Mouse (Mus musculus) mesoderm, embryonic 11.5 days (tissue): ENCODE results near the gene Hist2h2bb.
"Not testable (repeated sequence)": the region's sequence is repeated elsewhere in the genome, so short reads cannot be mapped to it uniquely, and the experiment has no call there.

Experiments
- DNase-seq: peaks from one replicate; pipeline ENCODE4 v3.0.0-alpha.2; 2012; ENCODE audit warnings: low read depth, low spot score

Gene Hist2h2bb

DNA sequence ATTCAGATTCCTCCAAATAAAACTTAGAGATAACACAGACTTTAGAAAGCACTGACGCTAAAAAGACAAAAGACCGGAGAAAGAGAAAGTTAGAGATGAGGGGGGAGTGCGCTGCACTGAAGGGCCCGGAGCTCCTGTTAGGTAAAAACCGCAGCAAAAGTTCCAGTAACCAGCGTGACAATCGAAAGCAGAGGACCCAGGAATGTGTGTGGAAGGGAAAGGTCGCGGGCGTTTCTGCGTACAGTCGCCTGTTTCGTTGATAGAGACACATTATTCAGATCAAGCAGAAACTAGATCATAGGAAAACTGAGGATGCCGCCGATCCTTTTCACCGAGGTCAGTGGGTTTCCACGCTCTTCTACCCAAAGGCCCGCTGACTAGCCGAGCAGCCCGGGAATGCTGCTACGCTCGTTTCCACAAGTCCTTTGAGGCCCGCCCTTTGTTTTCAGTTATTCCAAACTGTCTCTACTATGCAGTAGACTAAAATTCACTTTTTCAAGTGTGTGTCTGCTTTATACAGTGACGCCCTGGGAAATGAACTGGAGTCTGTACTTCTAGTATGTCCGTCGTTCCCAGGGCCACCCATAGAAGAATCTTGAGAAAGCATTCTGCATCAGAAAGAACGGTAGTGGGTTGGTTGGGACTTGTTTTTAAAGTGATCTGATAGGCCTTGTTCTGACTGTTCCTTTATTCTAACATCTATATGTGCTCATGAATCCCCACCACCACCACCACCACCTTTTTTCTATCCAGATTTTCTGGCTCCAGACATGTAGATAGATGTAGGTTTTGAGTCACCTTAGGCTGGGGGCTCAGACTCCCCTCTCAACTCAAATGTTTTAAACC is 5.8 kb upstream of the Hist2h2bb start:
- DNase-seq, result peak; percentile 47

DNA sequence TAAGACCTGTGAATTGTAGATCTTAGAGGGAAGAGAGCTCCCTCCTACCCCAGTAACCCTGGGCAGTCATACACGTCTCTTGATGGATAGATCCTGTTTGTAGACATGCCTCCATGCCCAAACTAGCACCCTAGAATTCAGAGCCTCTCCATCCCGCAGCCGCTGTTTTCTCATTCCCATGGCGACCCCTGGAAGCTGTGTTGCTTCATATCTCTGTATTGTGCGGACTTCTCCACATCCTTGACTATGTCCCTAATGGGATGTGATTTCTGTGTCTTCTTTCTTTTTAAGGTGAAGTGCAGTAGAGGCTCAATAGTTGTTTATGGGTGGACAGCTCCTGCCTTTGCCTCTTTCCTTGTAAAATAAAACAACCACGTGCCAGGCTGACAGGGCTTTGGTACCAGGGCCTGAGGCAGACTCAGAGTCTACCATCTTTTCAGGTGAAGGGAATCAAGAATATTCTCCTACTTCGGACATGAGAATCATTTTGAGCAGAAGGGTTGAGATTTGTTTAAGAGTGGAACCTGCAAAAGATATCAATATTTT is 5.1 kb upstream of the Hist2h2bb start:
- DNase-seq, result no peak

DNA sequence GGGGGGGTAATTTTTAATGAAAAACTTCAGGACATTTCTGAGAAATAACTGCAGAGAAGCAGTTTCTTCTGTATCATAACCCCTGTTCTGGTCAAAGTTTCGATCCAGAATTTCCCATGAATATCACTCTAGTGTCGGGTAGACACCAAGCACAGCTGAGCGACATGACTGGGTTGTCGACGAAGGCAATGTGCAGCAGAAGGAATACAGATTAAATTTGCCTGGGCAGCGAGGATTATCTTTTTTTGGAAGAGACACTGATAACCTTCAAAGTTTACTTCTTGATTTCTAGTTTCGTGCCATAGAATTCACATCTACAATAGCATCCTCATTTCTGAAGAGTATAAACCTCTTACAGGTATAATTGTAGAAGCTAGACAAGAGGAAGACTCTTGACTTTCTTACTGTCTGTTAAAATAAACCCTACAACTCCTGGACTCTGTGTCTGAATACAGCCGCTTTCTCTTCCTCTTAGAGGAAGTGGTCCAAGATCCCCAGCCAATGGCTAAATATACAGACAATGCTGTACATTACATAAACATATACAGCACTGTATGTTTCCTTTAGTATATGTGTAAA is 3.3 kb upstream of the Hist2h2bb start:
- DNase-seq, result no peak

DNA sequence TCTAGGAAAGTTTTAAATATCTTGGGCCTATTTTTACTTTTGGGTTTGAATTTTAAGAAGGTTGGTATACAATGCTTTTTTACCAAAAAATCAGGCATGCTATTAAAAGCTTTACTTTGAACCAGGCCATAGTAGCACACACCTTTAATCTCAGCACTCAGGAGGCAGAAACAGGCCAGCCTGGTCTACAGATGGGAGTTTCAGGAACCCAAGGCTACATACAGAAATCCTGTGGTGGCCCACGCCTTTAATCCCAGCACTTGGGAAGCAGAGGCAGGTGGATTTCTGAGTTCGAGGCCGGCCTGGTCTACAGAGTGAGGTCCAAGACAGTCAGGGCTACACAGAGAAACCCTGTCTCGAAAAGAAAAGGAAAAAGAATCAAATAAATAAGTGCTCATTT is 2.0 kb upstream of the Hist2h2bb start:
- DNase-seq, result no peak

DNA sequence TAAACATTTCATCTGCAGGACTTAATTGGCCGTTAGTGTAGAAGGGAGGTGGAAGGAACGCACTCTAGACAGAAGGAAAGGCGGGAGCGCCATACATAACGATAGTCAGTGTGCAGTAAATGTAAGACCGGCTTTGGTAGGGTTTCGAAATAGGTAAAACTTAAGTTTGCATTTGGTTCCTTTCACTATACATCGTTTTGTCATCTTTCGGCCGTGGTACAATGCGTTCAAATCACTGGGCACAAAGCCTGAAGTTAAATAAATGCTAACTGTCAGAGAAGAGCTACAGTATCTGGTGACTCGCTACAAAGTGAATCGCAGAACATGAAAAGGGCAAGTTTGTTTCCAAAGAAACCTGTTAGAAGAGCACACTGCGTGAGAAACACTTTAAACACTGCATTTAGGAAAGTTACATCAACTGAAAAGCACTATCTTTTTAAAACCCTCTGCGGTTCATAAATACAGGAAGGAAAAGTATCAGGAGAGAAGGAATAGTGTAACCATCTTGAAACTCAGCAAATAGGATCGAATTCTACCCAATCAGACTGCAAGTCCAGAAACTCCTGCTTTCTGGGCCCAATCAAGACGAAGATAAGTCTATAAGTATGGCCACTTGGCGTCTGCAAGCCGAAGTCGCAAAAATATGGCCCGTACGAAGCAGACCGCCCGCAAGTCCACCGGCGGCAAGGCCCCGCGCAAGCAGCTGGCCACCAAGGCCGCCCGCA is 1.3 kb upstream of the Hist2h2bb start, which contains the start of gene Hist2h3b:
TSS of gene Hist2h3b (plus strand) at position 604 of the 725 bp plus-strand sequence.
- DNase-seq, result peak; percentile 86

DNA sequence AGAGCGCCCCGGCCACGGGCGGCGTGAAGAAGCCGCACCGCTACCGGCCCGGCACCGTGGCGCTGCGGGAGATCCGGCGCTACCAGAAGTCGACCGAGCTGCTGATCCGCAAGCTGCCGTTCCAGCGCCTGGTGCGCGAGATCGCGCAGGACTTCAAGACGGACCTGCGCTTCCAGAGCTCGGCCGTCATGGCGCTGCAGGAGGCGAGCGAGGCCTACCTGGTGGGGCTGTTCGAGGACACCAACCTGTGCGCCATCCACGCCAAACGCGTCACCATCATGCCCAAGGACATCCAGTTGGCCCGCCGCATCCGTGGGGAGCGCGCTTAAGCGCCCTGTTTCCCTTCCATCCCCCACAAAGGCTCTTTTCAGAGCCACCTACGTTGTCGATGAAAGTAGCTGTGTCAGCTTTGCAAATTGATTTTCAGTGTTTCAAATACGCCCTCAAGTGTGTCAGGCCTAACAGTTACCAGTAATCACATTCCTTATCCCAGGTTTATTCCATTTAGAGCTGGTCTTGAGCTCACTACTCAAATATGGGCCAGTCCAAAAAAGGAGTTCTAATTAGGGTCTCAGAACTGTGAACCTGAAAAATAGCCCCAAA is 675 bp upstream of the Hist2h2bb start:
- DNase-seq, result peak; percentile 47

DNA sequence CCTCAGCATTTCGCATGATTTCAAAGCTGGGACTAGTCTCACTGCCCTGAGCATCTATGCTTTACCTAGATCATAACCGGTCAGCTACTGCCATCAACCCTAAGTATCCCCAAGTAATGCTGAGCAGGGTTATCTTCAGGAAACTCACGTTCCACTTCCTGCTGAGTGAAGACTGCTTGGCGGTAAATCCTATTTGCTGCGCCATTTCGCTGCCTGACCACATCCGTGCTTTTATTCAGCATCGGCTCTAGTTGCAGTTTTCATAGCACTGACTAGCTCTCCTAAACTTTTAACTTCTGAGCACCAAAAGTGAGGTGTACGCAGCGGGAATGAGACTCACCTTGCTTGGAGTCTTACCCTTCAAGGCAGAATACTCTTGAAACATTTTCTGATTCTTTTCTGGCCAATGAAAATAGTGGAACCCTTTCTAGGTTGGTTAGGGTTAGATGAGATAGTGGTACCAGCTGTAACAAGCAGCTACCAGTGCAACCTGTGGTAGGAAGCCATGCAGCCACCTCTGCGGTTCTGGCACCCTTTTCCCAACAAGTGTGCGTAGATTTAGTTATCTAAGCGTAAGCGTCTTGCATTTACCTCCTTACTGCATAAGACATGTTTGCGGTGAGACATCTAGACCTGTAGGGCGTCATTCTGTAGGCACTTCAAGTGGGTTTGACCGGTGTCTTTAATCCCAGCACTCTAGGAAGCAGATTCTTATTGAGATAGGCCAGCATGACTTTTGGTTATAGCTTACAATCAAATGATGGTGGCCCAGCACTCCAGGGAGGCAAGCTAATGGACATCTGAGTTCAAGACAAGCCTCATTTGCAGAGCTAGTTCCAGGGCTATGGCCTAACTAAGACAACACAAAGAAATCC is 4.3 kb downstream of the Hist2h2bb start:
- DNase-seq, result no peak

DNA sequence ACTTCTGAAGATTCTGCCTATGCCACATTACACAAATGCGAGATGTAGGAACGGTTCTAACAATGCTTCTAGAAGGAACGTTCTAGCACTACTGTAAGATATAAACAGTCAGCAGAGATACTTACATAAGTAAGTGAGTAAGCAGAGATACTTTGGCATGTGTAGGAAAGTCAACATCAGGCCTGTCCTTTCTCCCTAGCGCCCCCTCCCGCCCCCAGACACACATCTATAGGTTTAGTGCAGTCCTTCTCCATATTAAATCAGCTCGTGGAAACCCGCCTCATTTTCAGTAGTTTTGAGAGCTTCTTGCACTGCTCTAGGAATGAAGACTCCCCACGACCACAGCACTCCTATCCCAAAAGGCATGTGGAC is 7.9 kb downstream of the Hist2h2bb start:
- no peak for DNase-seq

DNA sequence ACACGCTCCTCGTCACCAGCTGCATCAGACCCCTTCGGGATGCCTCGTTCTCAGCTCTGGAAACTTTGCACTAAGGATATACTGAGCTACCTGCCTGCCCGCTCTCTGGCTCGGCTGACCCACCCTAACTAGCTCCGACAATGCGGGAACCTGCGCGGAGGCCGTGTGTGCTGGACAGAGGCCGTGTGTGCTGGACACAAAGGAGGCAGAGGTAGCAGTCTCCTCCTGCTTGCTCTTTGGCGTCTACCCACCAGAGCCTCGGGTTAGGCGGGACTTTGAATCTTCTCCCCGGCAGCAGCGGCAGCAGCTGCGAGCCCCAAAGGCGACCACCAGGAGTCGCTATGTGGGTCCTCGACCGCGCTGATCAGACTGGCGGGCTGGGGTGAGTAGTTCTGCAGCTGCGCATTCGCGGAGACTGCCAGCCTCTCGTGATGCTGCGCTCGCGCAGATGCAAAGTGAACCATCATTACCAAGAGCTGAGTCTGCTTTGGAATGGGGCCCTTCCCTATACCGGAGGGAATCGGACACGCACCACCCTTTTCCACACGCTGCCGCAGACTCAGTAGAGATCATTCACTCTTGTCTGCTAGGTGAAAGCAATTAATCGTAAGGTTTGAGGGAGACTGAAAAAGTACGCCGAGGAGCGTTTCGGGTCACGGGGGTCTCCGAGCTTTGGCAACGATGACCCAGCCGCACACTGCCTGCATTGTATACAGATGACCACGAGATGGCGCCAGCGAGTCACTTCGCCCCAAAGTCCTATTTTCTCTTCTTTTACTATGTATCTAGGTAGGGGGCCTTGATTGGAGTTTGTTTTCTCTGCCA is 8.5 kb downstream of the Hist2h2bb start:
- DNase-seq, result peak; percentile 96

DNA sequence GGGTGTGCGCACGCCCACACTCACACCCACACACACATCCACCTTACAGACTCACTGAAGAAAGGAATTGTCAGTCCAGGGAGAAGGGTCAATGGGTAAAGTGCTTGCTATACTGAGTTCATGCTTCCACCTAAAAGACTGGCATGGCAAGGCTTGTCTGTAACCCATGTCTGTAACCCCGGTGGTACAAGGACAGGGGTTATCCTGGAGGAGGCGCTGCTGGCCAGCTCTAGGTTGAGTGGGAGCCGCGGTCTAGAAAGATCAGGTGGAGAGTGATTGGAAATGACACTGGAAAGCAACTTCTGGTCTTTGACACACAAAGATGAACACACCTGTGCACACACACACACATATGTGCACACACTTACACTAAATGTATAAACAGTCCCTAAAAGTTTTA is 11.1 kb downstream of the Hist2h2bb start:
- DNase-seq, result no peak

DNA sequence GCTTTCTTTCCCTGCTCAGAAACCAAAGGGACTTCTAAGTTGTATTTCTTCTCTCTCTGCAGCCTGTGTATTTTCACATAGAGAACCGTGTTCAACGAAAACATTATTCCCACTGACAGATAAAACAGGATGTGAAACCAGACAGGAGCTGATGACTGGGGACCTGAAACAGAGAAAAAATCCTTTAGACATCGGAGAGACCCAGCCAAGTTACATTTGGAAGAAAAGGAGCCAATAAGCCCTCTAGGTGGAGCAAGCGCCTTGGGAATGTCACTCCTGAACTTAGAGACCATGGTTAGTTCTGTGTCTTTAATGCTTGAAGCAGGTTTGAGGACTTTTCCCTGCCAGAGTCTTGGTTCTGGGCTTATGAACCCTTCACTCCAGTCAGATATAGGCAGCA is 14.9 kb downstream of the Hist2h2bb start:
- no peak for DNase-seq

DNA sequence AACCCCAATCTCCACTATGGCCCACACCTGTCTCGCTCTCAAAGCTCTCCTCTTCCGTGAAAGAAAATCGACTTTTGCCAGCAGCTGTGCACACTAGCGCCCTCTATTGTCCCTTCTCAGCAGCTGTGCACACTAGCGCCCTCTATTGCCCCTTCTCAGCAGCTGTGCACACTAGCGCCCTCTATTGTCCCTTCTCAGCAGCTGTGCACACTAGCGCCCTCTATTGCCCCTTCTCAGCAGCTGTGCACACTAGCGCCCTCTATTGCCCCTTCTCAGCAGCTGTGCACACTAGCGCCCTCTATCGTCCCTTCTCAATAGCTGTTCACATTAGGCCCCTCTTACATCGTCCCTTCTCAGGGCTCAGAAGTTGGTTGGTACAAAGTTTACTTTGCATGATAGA is 17.8 kb downstream of the Hist2h2bb start:
- not testable (repeated sequence) for DNase-seq

DNA sequence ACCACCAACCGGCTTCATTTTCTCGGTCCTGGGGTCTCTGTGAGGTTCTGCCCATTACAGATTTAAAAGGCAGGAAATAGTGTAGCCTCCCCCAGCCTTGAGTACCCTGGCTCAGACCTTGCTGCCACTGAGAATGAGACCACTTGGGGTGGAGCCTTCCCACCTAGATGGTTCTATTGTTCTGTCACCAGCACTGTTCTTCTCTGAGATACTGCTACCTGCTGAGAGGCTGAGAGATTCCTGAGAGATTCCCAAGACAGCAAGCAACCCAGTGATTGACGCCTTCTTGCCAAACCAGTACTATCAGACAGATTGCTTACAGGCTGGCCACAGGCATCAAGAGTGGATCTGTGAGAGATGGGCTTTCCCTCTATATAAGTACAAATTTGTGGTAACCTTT is 19.6 kb downstream of the Hist2h2bb start:
- no peak for DNase-seq

DNA sequence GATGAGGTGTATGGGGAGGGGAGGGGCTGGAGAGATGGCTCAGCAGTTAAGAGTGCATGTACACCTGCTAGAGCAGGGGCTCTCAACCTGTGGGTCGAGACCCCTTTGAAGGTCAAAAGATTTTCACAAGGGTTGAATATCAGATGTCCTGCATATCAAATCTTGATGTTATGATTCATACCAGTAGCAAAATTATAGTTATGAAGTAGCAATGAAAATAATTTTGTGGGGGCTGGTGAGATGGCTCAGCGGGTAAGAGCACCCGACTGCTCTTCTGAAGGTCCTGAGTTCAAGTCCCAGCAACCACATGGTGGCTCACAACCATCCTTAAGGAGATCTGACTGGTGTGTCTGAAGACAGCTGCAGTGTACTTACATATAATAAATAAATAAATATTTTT is 21.2 kb downstream of the Hist2h2bb start:
- not testable (repeated sequence) for DNase-seq

DNA sequence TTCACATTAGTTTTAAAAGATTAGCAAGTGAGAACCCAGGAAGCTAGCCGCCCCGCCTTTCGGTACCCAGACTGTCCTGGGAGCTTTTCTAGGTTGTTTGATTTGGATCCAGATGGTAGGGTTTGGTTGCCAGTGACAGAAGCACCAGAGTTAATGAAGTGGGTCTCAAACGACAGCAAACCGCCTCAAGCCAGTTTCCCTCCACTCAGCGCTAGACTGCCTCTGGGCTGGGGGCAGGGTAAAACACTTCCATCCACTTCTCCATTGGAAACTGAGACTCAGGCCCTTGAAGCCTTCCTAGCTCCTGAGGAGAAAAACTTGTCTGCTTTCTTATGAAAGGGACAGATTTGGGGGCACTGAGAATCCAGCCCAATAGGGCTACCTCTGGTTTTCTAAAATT is 23.1 kb downstream of the Hist2h2bb start:
- no peak for DNase-seq

DNA sequence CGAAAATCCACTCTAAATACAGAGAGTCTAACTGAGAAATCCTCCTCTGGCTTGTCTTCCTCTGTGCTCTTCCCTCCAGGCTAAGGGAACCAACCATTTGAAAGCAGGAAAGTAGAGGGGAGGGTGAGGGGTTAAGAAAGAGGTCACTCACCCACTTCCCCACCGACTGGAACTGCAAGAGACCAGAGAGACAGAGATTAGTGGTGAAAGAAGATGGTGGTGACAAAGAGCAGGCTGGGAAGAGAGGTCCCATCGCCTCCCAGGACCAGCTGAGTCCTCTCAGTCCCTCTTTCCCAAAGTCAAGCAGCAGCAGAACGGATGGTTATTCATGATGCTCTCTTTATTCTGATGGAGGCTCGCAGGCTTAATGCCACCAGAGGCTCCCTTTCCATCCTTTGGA is 23.8 kb downstream of the Hist2h2bb start:
- DNase-seq, result no peak

DNA sequence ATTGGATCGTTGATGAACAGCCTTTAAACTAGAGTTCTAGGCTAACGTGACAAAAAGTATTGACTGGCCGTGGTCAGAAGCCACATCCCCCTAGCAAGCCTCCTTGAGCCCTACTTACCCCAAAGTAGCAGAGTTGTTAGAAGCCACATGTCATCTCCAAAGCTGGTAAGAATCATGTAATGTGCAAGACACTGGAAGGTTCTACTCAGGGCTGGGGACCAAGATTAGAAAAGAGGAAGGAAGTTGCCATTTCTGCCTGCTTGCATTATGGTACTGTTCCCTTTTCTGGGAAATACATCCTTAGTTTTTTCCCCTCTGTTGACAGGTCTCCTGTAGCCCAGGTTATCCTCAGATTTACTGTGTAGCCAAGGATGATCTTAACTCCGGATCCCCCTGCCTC is 24.2 kb downstream of the Hist2h2bb start, which contains the start of gene Fcgr1:
TSS of gene Fcgr1 (minus strand) at position 183 of the 400 bp plus-strand sequence.
- no peak for DNase-seq

DNA sequence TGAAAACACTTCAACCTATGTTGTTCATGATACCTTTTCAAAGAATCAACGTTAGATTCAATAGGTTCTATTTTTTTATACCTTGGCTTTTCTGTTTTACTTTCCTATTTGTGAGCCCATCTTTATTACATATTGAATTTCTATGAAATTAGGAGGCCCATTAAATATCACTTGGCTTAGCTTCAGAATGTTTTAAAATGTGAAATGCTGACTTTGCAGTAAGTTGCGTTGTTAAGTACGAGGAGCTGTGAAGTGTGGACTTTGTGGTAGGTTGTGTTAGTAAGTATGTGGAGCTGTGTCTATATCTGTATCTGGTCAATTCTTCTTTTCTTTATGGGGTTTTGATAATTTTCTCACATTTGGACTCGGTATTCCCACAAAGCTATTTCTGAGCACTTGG is 28.8 kb downstream of the Hist2h2bb start:
- no peak for DNase-seq

DNA sequence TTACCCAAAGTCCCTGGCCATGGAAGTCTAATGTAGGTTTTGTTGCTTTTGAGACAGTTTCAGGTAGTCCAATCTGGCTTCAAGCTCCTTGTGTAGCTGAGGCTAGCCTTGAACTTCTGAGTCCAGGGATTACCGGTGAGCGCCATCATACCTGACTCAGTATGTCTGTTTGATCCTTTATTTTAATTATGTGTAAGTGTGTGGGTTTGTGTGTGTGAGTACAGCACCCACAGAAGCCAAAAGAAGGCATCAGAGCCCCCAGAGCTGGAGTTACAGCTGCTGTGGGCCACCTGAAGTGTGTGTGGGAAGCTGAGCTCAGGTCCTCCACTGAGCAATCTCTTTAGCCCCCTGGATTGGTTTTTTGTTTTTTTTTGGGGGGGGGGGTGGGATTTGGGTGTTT is 30.0 kb downstream of the Hist2h2bb start:
- no peak for DNase-seq
